Mouse (Mus musculus) liver, adult 2 months (tissue): Measurements from ENCODE around the gene Fhit.

Experiments
- CTCF ChIP-seq: fragments of 200-500 bp; IDR thresholded peaks from 2 replicates; pipeline ENCODE4 v1.5.1; 2011; ENCODE audit warnings: low read depth, low read length, control low read depth
- POLR2A ChIP-seq: fragments of 200-500 bp; IDR thresholded peaks from 2 replicates; pipeline ENCODE4 v1.6.1; 2011; ENCODE audit warnings: low read length, control low read depth; ENCODE audit not compliant: insufficient read depth; ENCODE audit errors: extremely low read depth

DNA sequence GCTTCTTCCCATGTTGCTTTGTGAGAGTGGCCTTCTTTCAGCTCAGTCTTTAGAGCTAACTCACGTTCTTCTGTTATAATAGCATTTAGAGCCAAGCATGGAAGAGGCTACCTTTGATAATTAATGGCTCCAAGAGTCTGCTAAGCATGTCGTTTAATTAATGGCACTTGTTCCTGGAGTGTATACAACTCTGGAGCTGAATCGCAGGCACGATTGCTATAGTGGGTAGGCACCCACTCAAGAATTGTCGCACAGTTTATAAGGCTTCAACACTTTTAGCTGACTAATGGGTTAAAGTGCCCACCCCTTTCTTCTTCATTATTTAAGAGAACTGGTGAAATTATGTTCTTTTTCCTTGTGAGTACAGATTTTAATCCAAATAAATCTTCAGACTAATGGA is 1605.5 kb downstream of the Fhit start:
- TF ChIP-seq CTCF = no peak
- TF ChIP-seq POLR2A = no peak
